Mouse (Mus musculus) bone marrow, adult 2 months (tissue): ENCODE measurements around the gene Slc38a2.

Experiments used
- CTCF ChIP-seq: fragments of 200-500 bp; IDR thresholded peaks from 2 replicates; pipeline ENCODE4 v1.5.1; 2011; ENCODE audit warnings: low read length, control low read depth; ENCODE audit not compliant: control insufficient read depth, insufficient read depth
- POLR2A ChIP-seq: fragments of 200-500 bp; IDR thresholded peaks from 2 replicates; pipeline ENCODE4 v1.6.1; 2011; ENCODE audit warnings: low read depth, mild to moderate bottlenecking, control low read depth, low read length, borderline replicate concordance; ENCODE audit not compliant: control insufficient read depth

- TF ChIP-seq POLR2A, result no peak
- no peak for TF ChIP-seq CTCF
These were observed 16.2 kb upstream of the Slc38a2 start for GRCm38 (mm10) chr15:96715692-96716080.
